Mouse (Mus musculus): Measurements from ENCODE around the gene Zfp143. TPM values are rescaled to one million over a fixed set of nuclear protein-coding genes. Genes with fewer than 3 reads are reported as not detected.
"Not testable (repeated sequence)": the region's sequence is repeated elsewhere in the genome, so short reads cannot be mapped to it uniquely, and the experiment has no call there.

Gene Zfp143
- polyA plus RNA-seq, 1 experiment from 2014 or later: 32.5 TPM

GRCm38 (mm10) chr7:110121516-110122288, 60.7 kb downstream of the Zfp143 start, which contains the start of gene Wee1:
Wee1 (plus strand) TSS chr7:110122046.
- peaks cover 11% of the 10 kb centered on the region for H3K4me1 ChIP-seq (ENCODE audit: control insufficient read depth, insufficient read depth, low read length)
- peak; percentile 98 for ATAC-seq (ENCODE audit: low FRiP score)

GRCm38 (mm10) chr7:110122289-110122564, 61.2 kb downstream of the Zfp143 start:
- DNase-seq (ENCODE audit: low spot score, missing footprints): no peak
- peaks cover 11% of the 10 kb centered on the region for H3K4me1 ChIP-seq (ENCODE audit: control insufficient read depth, insufficient read depth, low read length)
- 0% methylated on average over 26 of the region's 27 CpGs for WGBS

More at GRCm38 (mm10) chr7:110121516-110122288, 60.7 kb downstream of the Zfp143 start, which contains the start of gene Wee1:
- Histone ChIP-seq H3K9me3 (ENCODE audit: control insufficient read depth, low read length) (no peaks in the 10 kb centered on the region), H3K36me3 (ENCODE audit: control insufficient read depth, insufficient read depth, low read length) (no peaks in the 10 kb centered on the region), H3K27me3 (ENCODE audit: control insufficient read depth, insufficient read depth, low read length) (no peaks in the 10 kb centered on the region), H3K4me2 (peak within 1 kb of the TSS; percentile 69), H3K9ac (ENCODE audit: low read length) (peak within 1 kb of the TSS; percentile 94), H3K4me3 (ENCODE audit: low read depth, low read length) (peak within 1 kb of the TSS; percentile 98), H3K27ac (ENCODE audit: low read depth, low read length) (peak within 1 kb of the TSS; percentile 88)
- peak; percentile 100 for DNase-seq (ENCODE audit: low spot score, missing footprints)
- under 1% methylated on average over 81 of the region's 81 CpGs for WGBS

GRCm38 (mm10) chr7:110122565-110123422, 61.8 kb downstream of the Zfp143 start:
- Histone ChIP-seq H3K36me3 (ENCODE audit: control insufficient read depth, insufficient read depth, low read length) (peaks cover 5% of the 10 kb centered on the region; the same call in 1 of the 2 replicates), H3K27me3 (ENCODE audit: control insufficient read depth, insufficient read depth, low read length) (no peaks in the 10 kb centered on the region), H3K9me3 (ENCODE audit: control insufficient read depth, low read length) (no peaks in the 10 kb centered on the region), H3K27ac (ENCODE audit: low read depth, low read length) (peak overlapping the region; percentile 88), H3K4me3 (ENCODE audit: low read depth, low read length) (peak overlapping the region; percentile 98), H3K4me2 (peak overlapping the region; percentile 69), H3K9ac (ENCODE audit: low read length) (peak overlapping the region; percentile 94), H3K4me1 (ENCODE audit: control insufficient read depth, insufficient read depth, low read length) (peaks cover 11% of the 10 kb centered on the region)
- WGBS: under 1% methylated on average over 64 of the region's 74 CpGs
- peak; percentile 94 for DNase-seq (ENCODE audit: low spot score, missing footprints)
- ATAC-seq (ENCODE audit: low FRiP score): peak; percentile 8

More at GRCm38 (mm10) chr7:110122289-110122564, 61.2 kb downstream of the Zfp143 start:
- Histone ChIP-seq H3K9me3 (ENCODE audit: control insufficient read depth, low read length) (no peaks in the 10 kb centered on the region), H3K27me3 (ENCODE audit: control insufficient read depth, insufficient read depth, low read length) (no peaks in the 10 kb centered on the region), H3K36me3 (ENCODE audit: control insufficient read depth, insufficient read depth, low read length) (peaks cover 2% of the 10 kb centered on the region; the same call in 1 of the 2 replicates), H3K9ac (ENCODE audit: low read length) (peak overlapping the region; percentile 94), H3K4me3 (ENCODE audit: low read depth, low read length) (peak overlapping the region; percentile 98), H3K4me2 (peak overlapping the region; percentile 69), H3K27ac (ENCODE audit: low read depth, low read length) (peak overlapping the region; percentile 88)
- ATAC-seq (ENCODE audit: low FRiP score): peak; percentile 25; the same call in 1 of the 2 replicates

GRCm38 (mm10) chr7:110123844-110124555, 63.0 kb downstream of the Zfp143 start:
- no peak overlapping the region; the same call in none of the 2 replicates for H3K9ac ChIP-seq (ENCODE audit: low read length)
- no peak overlapping the region for H3K27ac ChIP-seq (ENCODE audit: low read depth, low read length)
- H3K27me3 ChIP-seq (ENCODE audit: control insufficient read depth, insufficient read depth, low read length): no peaks in the 10 kb centered on the region
- ATAC-seq (ENCODE audit: low FRiP score) (no peak), DNase-seq (ENCODE audit: low spot score, missing footprints) (no peak)
- WGBS: 61% methylated on average over 12 of the region's 12 CpGs
- no peaks in the 10 kb centered on the region for H3K9me3 ChIP-seq (ENCODE audit: control insufficient read depth, low read length)
- peaks cover 5% of the 10 kb centered on the region; the same call in 1 of the 2 replicates for H3K36me3 ChIP-seq (ENCODE audit: control insufficient read depth, insufficient read depth, low read length)
- H3K4me2 ChIP-seq: peak overlapping the region; percentile 69
- peak overlapping the region; percentile 98 for H3K4me3 ChIP-seq (ENCODE audit: low read depth, low read length)
- peaks cover 11% of the 10 kb centered on the region for H3K4me1 ChIP-seq (ENCODE audit: control insufficient read depth, insufficient read depth, low read length)

GRCm38 (mm10) chr7:110128566-110128965, 67.5 kb downstream of the Zfp143 start:
- Histone ChIP-seq H3K4me2 (no peak overlapping the region), H3K27ac (ENCODE audit: low read depth, low read length) (no peak overlapping the region), H3K36me3 (ENCODE audit: control insufficient read depth, insufficient read depth, low read length) (peaks cover 15% of the 10 kb centered on the region), H3K9ac (ENCODE audit: low read length) (no peak overlapping the region), H3K27me3 (ENCODE audit: control insufficient read depth, insufficient read depth, low read length) (no peaks in the 10 kb centered on the region), H3K4me3 (ENCODE audit: low read depth, low read length) (no peak overlapping the region), H3K4me1 (ENCODE audit: control insufficient read depth, insufficient read depth, low read length) (peaks cover 7% of the 10 kb centered on the region), H3K9me3 (ENCODE audit: control insufficient read depth, low read length) (no peaks in the 10 kb centered on the region)
- no peak for ATAC-seq (ENCODE audit: low FRiP score)
- WGBS: 93% methylated on average over 2 of the region's 2 CpGs
- DNase-seq (ENCODE audit: low spot score, missing footprints): no peak

GRCm38 (mm10) chr7:110132272-110132671, 71.3 kb downstream of the Zfp143 start:
- WGBS: 79% methylated on average over 2 of the region's 2 CpGs
- not testable (repeated sequence) for H3K9me3 ChIP-seq (ENCODE audit: control insufficient read depth, low read length); ATAC-seq (ENCODE audit: low FRiP score); H3K27ac ChIP-seq (ENCODE audit: low read depth, low read length); H3K4me2 ChIP-seq; H3K27me3 ChIP-seq (ENCODE audit: control insufficient read depth, insufficient read depth, low read length); H3K4me3 ChIP-seq (ENCODE audit: low read depth, low read length); H3K4me1 ChIP-seq (ENCODE audit: control insufficient read depth, insufficient read depth, low read length); DNase-seq (ENCODE audit: low spot score, missing footprints); H3K9ac ChIP-seq (ENCODE audit: low read length)
- H3K36me3 ChIP-seq (ENCODE audit: control insufficient read depth, insufficient read depth, low read length): peaks cover 18% of the 10 kb centered on the region

GRCm38 (mm10) chr7:110133988-110134387, 73.0 kb downstream of the Zfp143 start:
- ATAC-seq (ENCODE audit: low FRiP score): no peak

GRCm38 (mm10) chr7:110138538-110138937, 77.5 kb downstream of the Zfp143 start:
- Histone ChIP-seq H3K27ac (ENCODE audit: low read depth, low read length) (no peak overlapping the region), H3K36me3 (ENCODE audit: control insufficient read depth, insufficient read depth, low read length) (peaks cover 19% of the 10 kb centered on the region), H3K27me3 (ENCODE audit: control insufficient read depth, insufficient read depth, low read length) (no peaks in the 10 kb centered on the region), H3K4me3 (ENCODE audit: low read depth, low read length) (no peak overlapping the region), H3K9ac (ENCODE audit: low read length) (no peak overlapping the region), H3K4me2 (no peak overlapping the region), H3K9me3 (ENCODE audit: control insufficient read depth, low read length) (no peaks in the 10 kb centered on the region), H3K4me1 (ENCODE audit: control insufficient read depth, insufficient read depth, low read length) (no peaks in the 10 kb centered on the region)
- 86% methylated on average over 2 of the region's 2 CpGs for WGBS
- ATAC-seq (ENCODE audit: low FRiP score) (no peak), DNase-seq (ENCODE audit: low spot score, missing footprints) (no peak)

More at GRCm38 (mm10) chr7:110133988-110134387, 73.0 kb downstream of the Zfp143 start:
- no peak for DNase-seq (ENCODE audit: low spot score, missing footprints)
- peaks cover 15% of the 10 kb centered on the region for H3K36me3 ChIP-seq (ENCODE audit: control insufficient read depth, insufficient read depth, low read length)
- no peaks in the 10 kb centered on the region for H3K9me3 ChIP-seq (ENCODE audit: control insufficient read depth, low read length)
- no peak overlapping the region for H3K27ac ChIP-seq (ENCODE audit: low read depth, low read length)
- no peaks in the 10 kb centered on the region for H3K27me3 ChIP-seq (ENCODE audit: control insufficient read depth, insufficient read depth, low read length)
- H3K9ac ChIP-seq (ENCODE audit: low read length): no peak overlapping the region
- 94% methylated on average over 5 of the region's 5 CpGs for whole genome bisulfite sequencing
- H3K4me1 ChIP-seq (ENCODE audit: control insufficient read depth, insufficient read depth, low read length): no peaks in the 10 kb centered on the region
- no peak overlapping the region for H3K4me2 ChIP-seq
- no peak overlapping the region for H3K4me3 ChIP-seq (ENCODE audit: low read depth, low read length)

All from midbrain, embryonic 11.5 days (tissue).